Mouse (Mus musculus) 3T3-L1 (cell line): Measurements from ENCODE around the gene Ercc6l2.

Experiments
- DNase-seq: peaks from one replicate; pipeline ENCODE4 v3.0.0-alpha.2; 2015; ENCODE audit warnings: low read depth, low spot score

The Ercc6l2 gene

GRCm38 (mm10) chr13:63814746-63815681 is at the start of gene Ercc6l2:
Gene Ercc6l2, plus strand, starts transcription at chr13:63815240.
- peak; percentile 96 for DNase-seq

- no peak for DNase-seq
These were observed 49.0 kb upstream of the Ercc6l2 start for GRCm38 (mm10) chr13:63766065-63766464.

- peak; percentile 87 for DNase-seq
These were observed 44.0 kb upstream of the Ercc6l2 start for GRCm38 (mm10) chr13:63771009-63771408.

- DNase-seq: no peak
These were observed 36.1 kb upstream of the Ercc6l2 start for GRCm38 (mm10) chr13:63778925-63779324.

GRCm38 (mm10) chr13:63779376-63780291 is 35.4 kb upstream of the Ercc6l2 start:
- no peak for DNase-seq

- no peak for DNase-seq
These were observed 22.7 kb upstream of the Ercc6l2 start for GRCm38 (mm10) chr13:63792234-63792831.

- DNase-seq: no peak
These were observed 21.4 kb upstream of the Ercc6l2 start for GRCm38 (mm10) chr13:63793345-63794308.

- no peak for DNase-seq
These were observed 16.4 kb upstream of the Ercc6l2 start for GRCm38 (mm10) chr13:63798677-63799076.

- DNase-seq: no peak
These were observed 15.1 kb upstream of the Ercc6l2 start for GRCm38 (mm10) chr13:63799940-63800339.

GRCm38 (mm10) chr13:63801289-63801688 is 13.8 kb upstream of the Ercc6l2 start:
- no peak for DNase-seq

- no peak for DNase-seq
These were observed 7.8 kb upstream of the Ercc6l2 start for GRCm38 (mm10) chr13:63807233-63807632.

- DNase-seq: no peak
These were observed 7.1 kb upstream of the Ercc6l2 start for GRCm38 (mm10) chr13:63807979-63808378.

GRCm38 (mm10) chr13:63811477-63811876 is 3.6 kb upstream of the Ercc6l2 start:
- no peak for DNase-seq

- peak; percentile 33 for DNase-seq
These were observed 891 bp downstream of the Ercc6l2 start for GRCm38 (mm10) chr13:63815931-63816330.

- peak; percentile 27 for DNase-seq
These were observed 30.7 kb downstream of the Ercc6l2 start for GRCm38 (mm10) chr13:63845758-63846157.

- no peak for DNase-seq
These were observed 35.4 kb downstream of the Ercc6l2 start for GRCm38 (mm10) chr13:63850308-63851011.

GRCm38 (mm10) chr13:63872585-63873282 is 57.7 kb downstream of the Ercc6l2 start:
- no peak for DNase-seq

GRCm38 (mm10) chr13:63877138-63877537 is 62.1 kb downstream of the Ercc6l2 start:
- DNase-seq: no peak

- DNase-seq: no peak
These were observed 64.2 kb downstream of the Ercc6l2 start for GRCm38 (mm10) chr13:63879105-63879863.
